Mouse (Mus musculus) midbrain, embryonic 12.5 days (tissue): ENCODE measurements around the gene Clasp1. TPM values are rescaled to one million over a fixed set of nuclear protein-coding genes. Genes with fewer than 3 reads are reported as not detected.
A peak's percentile ranks its signal among the peaks of the same experiment; 100 is the strongest.

Source experiments
- ATAC-seq: fragments of 200-750 bp; cut with Nextera tagmentation; 2 replicates; pipeline ENCODE4 v1.8.0; 2017; ENCODE audit warnings: low read depth, moderate TSS enrichment, moderate library complexity; ENCODE audit not compliant: low FRiP score
- H3K27ac ChIP-seq: fragments of 300-500 bp; sonication (generic); replicated peaks from 2 replicates; pipeline ENCODE4 v1.5.1; 2016; ENCODE audit warnings: mild to moderate bottlenecking
- H3K27me3 ChIP-seq: fragments of 300-500 bp; sonication (generic); 2 replicates; pipeline ENCODE4 v1.6.1; 2016; ENCODE audit warnings: mild to moderate bottlenecking
- H3K36me3 ChIP-seq: fragments of 300-500 bp; sonication (generic); 2 replicates; pipeline ENCODE4 v1.6.1; 2016
- H3K4me1 ChIP-seq: fragments of 300-500 bp; sonication (generic); 2 replicates; pipeline ENCODE4 v1.6.1; 2016
- H3K4me2 ChIP-seq: fragments of 300-500 bp; sonication (generic); replicated peaks from 2 replicates; pipeline ENCODE4 v1.6.1; 2016; ENCODE audit warnings: mild to moderate bottlenecking, moderate library complexity
- H3K4me3 ChIP-seq: fragments of 300-500 bp; sonication (generic); 2 replicates; pipeline ENCODE4 v1.5.1; 2016; ENCODE audit warnings: mild to moderate bottlenecking
- H3K9ac ChIP-seq: fragments of 300-500 bp; sonication (generic); replicated peaks from 2 replicates; pipeline ENCODE4 v1.6.1; 2016; ENCODE audit warnings: mild to moderate bottlenecking, moderate library complexity
- H3K9me3 ChIP-seq: fragments of 300-500 bp; sonication (generic); 2 replicates; pipeline ENCODE4 v1.6.1; 2016; ENCODE audit warnings: mild to moderate bottlenecking
- WGBS: fragments of 180-500 bp; shearing (Covaris S2); methylation state at CpG from one replicate; pipeline ENCODE4 v1.1.7; 2016; 5-methylcytosine and 5-hydroxymethylcytosine counted together
- polyA plus RNA-seq: library from polyadenylated mRNA; unstranded; fragments of >200 nt; fragmentation: Nextera tagmentation; extraction: Ambion mirVana; gene quantifications from 2 replicates; pipeline ENCODE4 v1.2.1, GENCODE M21; 2016

Gene Clasp1
- polyA plus RNA-seq, 1 experiment from 2014 or later: 139 TPM

DNA sequence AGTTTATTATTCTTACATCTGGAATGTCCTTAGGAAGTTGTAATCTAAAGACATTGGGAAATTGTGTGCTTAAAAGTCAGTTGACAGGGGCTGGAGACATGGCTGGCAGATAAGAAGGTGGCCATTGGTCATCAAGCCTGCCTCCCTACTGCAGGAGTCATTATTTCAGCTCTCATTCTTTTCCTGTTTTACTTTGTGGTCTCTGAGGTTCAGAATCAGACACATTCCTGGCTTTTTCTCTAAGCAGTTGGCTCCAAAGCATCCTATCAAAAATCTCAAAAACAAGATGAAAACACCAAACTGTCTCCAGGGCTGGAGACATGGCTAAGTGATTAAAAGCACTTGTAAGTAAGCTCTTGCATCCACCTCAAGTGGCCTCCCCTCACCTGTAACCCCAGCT, 49.5 kb downstream of the Clasp1 start:
- Histone ChIP-seq H3K4me1 (peaks cover 7% of the 10 kb centered on the region; the same call in 1 of the 2 replicates), H3K9ac (no peak overlapping the region), H3K9me3 (no peaks in the 10 kb centered on the region), H3K27ac (no peak overlapping the region), H3K4me2 (no peak overlapping the region), H3K27me3 (no peaks in the 10 kb centered on the region), H3K36me3 (no peaks in the 10 kb centered on the region), H3K4me3 (no peak overlapping the region)
- ATAC-seq: no peak

DNA sequence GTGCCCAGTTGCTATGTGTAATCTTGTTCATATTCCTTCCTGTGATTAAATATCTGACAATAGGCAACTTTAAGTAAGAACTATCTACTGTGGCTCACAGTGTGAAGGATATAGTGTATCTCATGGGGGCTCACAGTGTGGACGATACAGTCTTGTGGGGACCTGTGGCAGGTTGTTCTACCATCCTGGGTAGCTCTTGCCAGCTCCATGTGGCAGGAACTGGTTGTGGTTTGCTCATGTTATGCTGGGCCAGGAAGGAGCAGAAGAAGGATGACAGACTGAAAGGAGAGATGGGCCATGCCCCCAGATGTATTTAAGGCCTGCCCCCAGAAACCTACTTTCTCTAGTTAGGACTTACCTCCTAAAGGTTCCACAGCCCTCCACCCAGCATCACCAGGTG, 51.7 kb downstream of the Clasp1 start:
- ATAC-seq: no peak
- no peaks in the 10 kb centered on the region for H3K9me3 ChIP-seq
- H3K9ac ChIP-seq: no peak overlapping the region
- no peak overlapping the region for H3K4me2 ChIP-seq
- no peaks in the 10 kb centered on the region for H3K36me3 ChIP-seq
- no peak overlapping the region for H3K27ac ChIP-seq
- no peaks in the 10 kb centered on the region for H3K4me1 ChIP-seq
- no peak overlapping the region for H3K4me3 ChIP-seq
- H3K27me3 ChIP-seq: no peaks in the 10 kb centered on the region
- 92% methylated on average over 1 of the region's 1 CpGs for WGBS

DNA sequence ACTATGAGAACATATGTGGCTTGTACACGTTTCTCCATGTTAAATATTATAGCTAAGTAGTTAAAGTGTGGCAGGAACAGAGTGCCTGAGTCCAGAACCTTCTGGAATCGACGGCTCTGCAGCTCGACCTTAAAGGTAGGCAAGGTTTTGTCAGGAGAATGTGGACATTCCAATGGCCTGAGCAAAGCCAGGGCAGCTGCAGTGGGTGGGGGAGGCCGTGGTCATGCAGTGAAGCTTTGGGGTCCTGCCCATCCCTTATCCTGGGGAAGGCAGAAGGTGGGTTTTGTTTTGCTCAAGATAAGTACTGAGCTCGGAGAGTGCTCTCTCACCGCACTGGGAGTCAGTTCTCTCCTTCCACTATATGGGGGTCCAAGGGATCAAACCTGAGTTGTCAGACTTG, 55.6 kb downstream of the Clasp1 start:
- Histone ChIP-seq H3K27me3 (no peaks in the 10 kb centered on the region), H3K9ac (no peak overlapping the region), H3K9me3 (no peaks in the 10 kb centered on the region), H3K4me3 (no peak overlapping the region), H3K4me2 (no peak overlapping the region), H3K4me1 (peaks cover 10% of the 10 kb centered on the region; the same call in 1 of the 2 replicates), H3K27ac (no peak overlapping the region), H3K36me3 (no peaks in the 10 kb centered on the region)
- ATAC-seq: no peak
- 90% methylated on average over 7 of the region's 7 CpGs for WGBS

- WGBS: 78% methylated on average over 3 of the region's 3 CpGs
- Histone ChIP-seq H3K4me1 (peaks cover 10% of the 10 kb centered on the region; the same call in 1 of the 2 replicates), H3K9ac (no peak overlapping the region), H3K4me2 (no peak overlapping the region), H3K4me3 (no peak overlapping the region), H3K9me3 (no peaks in the 10 kb centered on the region), H3K27me3 (no peaks in the 10 kb centered on the region), H3K36me3 (no peaks in the 10 kb centered on the region), H3K27ac (no peak overlapping the region)
- ATAC-seq: no peak
These were observed 56.1 kb downstream of the Clasp1 start for GRCm38 (mm10) chr1:118444988-118445387.

DNA sequence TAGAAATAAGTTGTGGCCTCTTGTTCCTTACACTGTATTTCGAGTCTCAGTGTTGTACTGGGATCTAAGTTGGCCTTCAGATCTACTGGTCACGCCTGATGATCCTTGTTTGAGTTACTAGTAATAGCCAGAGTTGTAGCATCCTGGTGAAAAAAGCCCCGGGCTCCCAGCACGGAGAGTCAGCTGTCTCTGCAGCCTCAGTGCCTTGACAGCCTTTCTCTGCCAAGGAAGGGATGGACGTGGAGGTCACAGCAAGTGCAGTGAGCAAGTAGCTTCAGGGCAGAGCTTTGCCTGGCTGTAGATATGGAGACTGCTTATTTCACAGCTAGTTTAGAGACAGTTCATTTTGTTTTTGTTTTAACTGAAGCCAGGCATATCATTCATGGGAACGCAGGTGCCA, 56.6 kb downstream of the Clasp1 start:
- Histone ChIP-seq H3K4me3 (no peak overlapping the region), H3K36me3 (no peaks in the 10 kb centered on the region), H3K27me3 (no peaks in the 10 kb centered on the region), H3K9ac (no peak overlapping the region), H3K4me2 (no peak overlapping the region), H3K27ac (no peak overlapping the region), H3K4me1 (peaks cover 10% of the 10 kb centered on the region; the same call in 1 of the 2 replicates), H3K9me3 (no peaks in the 10 kb centered on the region)
- 81% methylated on average over 6 of the region's 6 CpGs for WGBS
- ATAC-seq: no peak

- no peaks in the 10 kb centered on the region for H3K27me3 ChIP-seq
- no peak overlapping the region for H3K27ac ChIP-seq
- no peaks in the 10 kb centered on the region for H3K36me3 ChIP-seq
- peaks cover 10% of the 10 kb centered on the region; the same call in 1 of the 2 replicates for H3K4me1 ChIP-seq
- no peak for ATAC-seq
- H3K4me3 ChIP-seq: no peak overlapping the region
- 93% methylated on average over 3 of the region's 3 CpGs for whole genome bisulfite sequencing
- H3K9me3 ChIP-seq: no peaks in the 10 kb centered on the region
- H3K4me2 ChIP-seq: no peak overlapping the region
- H3K9ac ChIP-seq: no peak overlapping the region
These were observed 57.1 kb downstream of the Clasp1 start for GRCm38 (mm10) chr1:118446006-118446405.

DNA sequence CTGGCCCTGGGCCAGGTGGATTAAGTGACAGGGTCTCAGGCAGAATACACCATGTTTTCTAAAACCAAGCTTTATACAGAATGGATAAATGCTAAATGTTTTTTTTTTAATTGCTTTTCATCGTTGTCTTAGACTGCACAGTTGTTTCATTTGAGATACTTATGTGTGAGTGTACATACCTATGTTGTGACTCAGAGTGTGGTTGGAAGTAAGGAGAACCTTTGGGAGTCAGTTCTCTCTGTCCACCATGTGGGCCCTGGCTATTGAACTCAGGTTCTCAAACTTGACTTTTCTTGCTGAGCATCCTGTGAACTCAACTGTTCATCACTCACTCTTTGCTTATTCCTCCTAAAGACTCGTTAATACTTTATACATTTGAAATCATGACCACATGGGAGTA, 58.3 kb downstream of the Clasp1 start:
- Histone ChIP-seq H3K4me2 (no peak overlapping the region), H3K27me3 (no peaks in the 10 kb centered on the region), H3K9me3 (no peaks in the 10 kb centered on the region), H3K27ac (no peak overlapping the region), H3K9ac (no peak overlapping the region), H3K4me3 (no peak overlapping the region), H3K36me3 (no peaks in the 10 kb centered on the region), H3K4me1 (peaks cover 10% of the 10 kb centered on the region; the same call in 1 of the 2 replicates)
- 93% methylated on average over 2 of the region's 2 CpGs for WGBS
- ATAC-seq: no peak

DNA sequence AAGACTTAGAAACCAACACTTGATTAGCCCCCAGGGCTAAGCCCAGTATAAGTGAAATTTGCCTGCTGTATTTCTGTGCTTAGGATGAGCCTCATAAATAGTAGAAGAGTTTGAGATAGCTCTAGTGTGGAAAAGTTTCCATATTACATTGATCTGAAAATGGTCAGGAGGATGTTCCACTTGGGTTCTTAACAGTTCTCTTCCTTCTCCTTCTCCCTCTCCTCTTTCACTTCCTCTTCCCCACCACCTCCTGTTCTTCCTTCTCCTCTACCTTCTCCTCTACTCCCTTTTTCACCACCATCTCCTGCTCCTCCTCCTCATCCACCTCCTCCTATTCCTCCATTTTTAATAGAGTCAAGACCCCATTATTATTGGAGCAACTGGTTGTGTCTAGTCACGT, 59.4 kb downstream of the Clasp1 start:
- Histone ChIP-seq H3K4me3 (no peak overlapping the region), H3K4me2 (no peak overlapping the region), H3K9me3 (no peaks in the 10 kb centered on the region), H3K4me1 (peaks cover 10% of the 10 kb centered on the region; the same call in 1 of the 2 replicates), H3K36me3 (no peaks in the 10 kb centered on the region), H3K9ac (no peak overlapping the region), H3K27ac (no peak overlapping the region), H3K27me3 (no peaks in the 10 kb centered on the region)
- ATAC-seq: no peak
- WGBS: 96% methylated on average over 1 of the region's 1 CpGs

GRCm38 (mm10) chr1:118450891-118451450, 62.1 kb downstream of the Clasp1 start:
- Histone ChIP-seq H3K9me3 (no peaks in the 10 kb centered on the region), H3K9ac (no peak overlapping the region), H3K4me2 (no peak overlapping the region), H3K4me3 (no peak overlapping the region), H3K36me3 (no peaks in the 10 kb centered on the region), H3K4me1 (peaks cover 23% of the 10 kb centered on the region; the same call in 1 of the 2 replicates), H3K27ac (no peak overlapping the region), H3K27me3 (no peaks in the 10 kb centered on the region)
- WGBS: 90% methylated on average over 3 of the region's 3 CpGs
- ATAC-seq: no peak

DNA sequence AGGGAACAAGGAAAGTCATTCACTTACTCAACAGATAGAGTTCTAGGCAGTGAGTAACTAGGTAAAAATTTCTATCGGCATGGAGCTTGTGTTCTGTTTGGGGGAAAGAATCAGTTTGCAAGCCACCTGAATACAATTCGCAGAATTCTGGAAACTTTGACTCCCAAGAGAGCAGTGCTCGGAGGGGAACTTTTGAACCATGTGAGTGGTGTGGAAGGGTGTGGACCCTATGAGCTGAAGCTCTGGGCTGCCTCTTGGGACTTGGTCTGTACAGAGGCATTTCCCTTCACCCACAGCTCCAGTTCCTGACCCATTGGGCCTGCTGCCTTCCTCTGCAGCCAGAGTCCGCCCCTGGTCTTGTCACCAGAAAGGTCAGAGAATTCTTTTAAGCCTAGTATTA, 64.7 kb downstream of the Clasp1 start:
- H3K9ac ChIP-seq: no peak overlapping the region
- no peak overlapping the region for H3K4me3 ChIP-seq
- H3K27ac ChIP-seq: no peak overlapping the region
- 90% methylated on average over 4 of the region's 4 CpGs for WGBS
- no peaks in the 10 kb centered on the region for H3K27me3 ChIP-seq
- no peak overlapping the region for H3K4me2 ChIP-seq
- H3K9me3 ChIP-seq: no peaks in the 10 kb centered on the region
- ATAC-seq: no peak
- H3K36me3 ChIP-seq: no peaks in the 10 kb centered on the region
- H3K4me1 ChIP-seq: peaks cover 37% of the 10 kb centered on the region

GRCm38 (mm10) chr1:118454817-118455216, 66.0 kb downstream of the Clasp1 start:
- H3K4me3 ChIP-seq: no peak overlapping the region
- no peak overlapping the region for H3K9ac ChIP-seq
- H3K4me2 ChIP-seq: no peak overlapping the region
- H3K9me3 ChIP-seq: no peaks in the 10 kb centered on the region
- 86% methylated on average over 4 of the region's 4 CpGs for WGBS
- no peaks in the 10 kb centered on the region for H3K36me3 ChIP-seq
- no peak overlapping the region for H3K27ac ChIP-seq
- no peak for ATAC-seq
- H3K27me3 ChIP-seq: no peaks in the 10 kb centered on the region
- peaks cover 44% of the 10 kb centered on the region for H3K4me1 ChIP-seq

GRCm38 (mm10) chr1:118457256-118457882, 68.5 kb downstream of the Clasp1 start:
- Histone ChIP-seq H3K36me3 (peaks cover 17% of the 10 kb centered on the region), H3K4me3 (no peak overlapping the region), H3K4me1 (peaks cover 47% of the 10 kb centered on the region), H3K27ac (peak overlapping the region; percentile 58), H3K9me3 (no peaks in the 10 kb centered on the region), H3K4me2 (peak overlapping the region; percentile 71; the same call in 1 of the 2 replicates), H3K27me3 (no peaks in the 10 kb centered on the region), H3K9ac (0 out of 2 replicates have a peak overlapping the region, but pooled peaks have one; percentile 24)
- 56% methylated on average over 11 of the region's 11 CpGs for WGBS
- no peak for ATAC-seq
